Mouse (Mus musculus): Measurements from ENCODE around the gene Chka.

DNA sequence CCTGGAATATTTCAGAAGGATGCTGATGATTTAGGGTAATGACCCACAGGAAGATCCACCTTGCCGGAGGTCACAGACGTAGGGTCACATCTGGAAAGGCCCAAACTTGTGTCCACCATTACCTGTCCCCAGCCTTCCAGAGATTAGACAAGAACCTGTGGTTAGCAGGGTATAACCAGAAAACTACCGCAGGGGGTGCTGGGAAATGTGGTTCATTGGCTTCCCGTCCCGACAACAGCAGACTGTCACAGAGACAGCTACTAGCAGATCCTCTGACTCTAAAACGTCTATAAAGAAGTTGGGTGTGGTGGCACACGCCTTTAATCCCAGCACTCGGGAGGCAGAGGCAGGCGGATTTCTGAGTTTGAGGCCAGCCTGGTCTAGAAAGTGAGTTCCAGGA, 14.8 kb upstream of the Chka start:
- TF ChIP-seq SRF (IDR thresholded peaks at IDR 0.05; ENCODE audit: control insufficient read depth, insufficient read length, low read depth) (no peak), POLR2A (IDR thresholded peaks at IDR 0.05; ENCODE audit: insufficient read length, low read depth) (no peak), CEBPB (IDR thresholded peaks at IDR 0.05; ENCODE audit: insufficient read depth, poor library complexity, severe bottlenecking) (no peak), MYOD1 (IDR thresholded peaks at IDR 0.05; ENCODE audit: control insufficient read depth in 1 of 3, insufficient read length in 2 of 3, low read depth in 2 of 3) (no peak), USF1 (IDR thresholded peaks at IDR 0.05; ENCODE audit: low read depth) (no peak), MYOG (IDR thresholded peaks at IDR 0.05; ENCODE audit: control insufficient read depth in 1 of 3, insufficient read depth in 1 of 3, insufficient read length in 2 of 3, low read depth in 2 of 3) (no peak), MAX (IDR thresholded peaks at IDR 0.05; ENCODE audit: low read depth) (no peak), POLR2AphosphoS2 (IDR thresholded peaks at IDR 0.05; ENCODE audit: insufficient read length, low read depth) (no peak), REST (IDR thresholded peaks at IDR 0.05; ENCODE audit: insufficient read depth, insufficient read length) (no peak)
